Mouse (Mus musculus) stomach, postnatal 0 days (tissue): Measurements from ENCODE around the gene Sorcs3.

Source experiments
- CTCF ChIP-seq: IDR thresholded peaks from 2 replicates; pipeline ENCODE4 v1.5.1; 2016; ENCODE audit warnings: antibody characterized with exemption, low read depth, mild to moderate bottlenecking, moderate library complexity
- EP300 ChIP-seq: optimal IDR thresholded peaks from 2 replicates; pipeline ENCODE3; 2016; ENCODE audit warnings: antibody characterized with exemption

- TF ChIP-seq CTCF (no peak), EP300 (no peak)
Observed at GRCm38 (mm10) chr19:48438450-48438849, 232.6 kb downstream of the Sorcs3 start.
